Mouse (Mus musculus) cerebellum, adult 9-10 months (tissue): ENCODE measurements around the gene Ncoa7.

Experiments used
- DNase-seq: peaks from one replicate; pipeline ENCODE4 v3.0.0; 2022

Ncoa7 gene

DNA sequence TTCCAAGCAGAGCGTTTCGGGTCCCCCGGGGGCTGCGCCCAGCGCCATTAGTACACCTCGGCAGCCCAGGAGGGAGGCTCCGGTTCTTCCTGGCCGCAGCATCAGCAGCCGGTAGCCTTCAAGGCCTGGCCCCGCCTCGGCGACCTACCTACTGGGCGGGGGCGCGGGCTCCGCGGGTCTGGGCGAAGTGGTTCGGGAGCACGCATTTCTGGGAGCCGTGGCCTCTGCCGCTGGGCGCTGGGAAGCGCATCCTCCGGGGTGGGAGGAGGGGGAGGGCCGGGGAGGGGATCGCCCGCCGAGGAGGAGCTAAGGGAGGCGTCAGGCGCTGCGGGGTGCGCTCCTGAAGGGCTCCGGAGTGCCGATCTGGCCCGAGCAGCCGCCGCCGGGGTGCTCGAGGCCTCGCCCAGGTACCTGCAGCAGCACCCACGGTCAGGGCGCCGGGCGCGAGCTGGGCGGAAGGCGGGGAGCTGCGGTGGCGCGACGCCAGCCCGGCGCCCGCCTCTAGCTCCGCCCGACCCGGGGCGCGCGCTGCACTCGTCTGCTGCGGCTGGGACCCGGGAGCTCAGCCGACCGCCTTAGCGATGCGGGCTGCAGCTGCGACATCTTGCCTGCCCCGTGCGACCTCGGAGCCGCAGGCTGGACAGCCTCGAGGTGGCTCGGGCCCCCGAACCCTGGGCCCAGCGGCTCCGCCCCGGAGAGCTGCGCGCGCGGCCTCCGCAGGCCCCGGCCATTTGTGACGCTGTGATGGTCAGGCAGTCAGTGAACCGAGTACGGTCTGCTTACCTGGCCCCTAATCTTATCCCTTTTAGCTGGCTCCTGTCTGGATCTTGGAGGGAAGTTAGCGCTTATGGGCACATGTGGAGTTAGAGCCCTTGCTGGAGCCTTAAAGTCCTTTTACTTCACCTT is at the start of gene Ncoa7:
TSS of gene Ncoa7 (minus strand) at position 646 of the 906 bp plus-strand sequence.
- peak; percentile 92 for DNase-seq

- DNase-seq: no peak
Observed at GRCm38 (mm10) chr10:30845101-30845825, 42.1 kb upstream of the Ncoa7 start.

DNA sequence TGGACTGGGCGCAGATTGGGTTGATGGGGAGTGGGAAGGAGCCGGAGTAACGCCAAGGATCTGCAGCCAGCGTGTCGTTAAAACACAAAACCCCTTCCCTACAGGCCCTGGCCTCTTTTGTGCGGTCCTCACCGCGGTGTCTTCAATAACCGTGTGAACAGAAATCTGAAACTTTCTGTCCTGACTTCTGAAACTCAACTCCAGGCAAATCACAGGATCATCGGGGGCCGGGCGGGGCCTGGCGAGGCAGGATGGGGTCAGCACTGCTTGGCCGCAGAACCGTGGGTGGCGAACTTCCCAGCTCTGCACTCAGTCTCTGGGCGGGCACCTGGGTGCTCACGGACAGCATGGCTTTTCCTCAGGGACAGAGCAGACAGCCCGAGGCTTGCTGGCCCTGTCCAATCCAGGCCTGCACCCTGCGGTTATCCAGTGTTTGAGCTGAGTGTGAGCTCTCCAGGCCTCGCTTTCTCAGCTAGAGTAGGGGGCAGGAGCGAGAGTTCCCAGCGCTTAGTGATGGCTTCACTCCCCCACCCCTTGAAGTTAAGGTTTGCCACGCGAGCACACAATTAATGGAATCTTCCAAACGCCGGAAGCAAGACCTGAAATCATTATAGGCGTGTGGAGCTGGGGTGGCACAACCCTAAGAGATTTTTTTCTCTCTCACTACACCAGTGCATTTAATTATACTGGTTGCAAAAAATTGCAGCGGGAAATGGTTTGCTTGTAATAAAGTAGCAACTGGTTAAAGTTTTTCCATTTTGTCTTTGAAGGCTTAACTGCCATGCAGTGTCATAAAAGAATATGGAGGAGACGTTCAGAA is 41.3 kb upstream of the Ncoa7 start:
- peak; percentile 11 for DNase-seq

GRCm38 (mm10) chr10:30843438-30844190 is 40.5 kb upstream of the Ncoa7 start:
- DNase-seq: peak; percentile 21

GRCm38 (mm10) chr10:30842643-30843437 is 39.7 kb upstream of the Ncoa7 start, which contains the start of gene Hey2:
Gene Hey2, minus strand, starts transcription at chr10:30842801.
- peak; percentile 99 for DNase-seq

GRCm38 (mm10) chr10:30842228-30842627 is 39.1 kb upstream of the Ncoa7 start:
- no peak for DNase-seq

- DNase-seq: peak; percentile 8
Observed at GRCm38 (mm10) chr10:30840824-30841223, 37.7 kb upstream of the Ncoa7 start.

DNA sequence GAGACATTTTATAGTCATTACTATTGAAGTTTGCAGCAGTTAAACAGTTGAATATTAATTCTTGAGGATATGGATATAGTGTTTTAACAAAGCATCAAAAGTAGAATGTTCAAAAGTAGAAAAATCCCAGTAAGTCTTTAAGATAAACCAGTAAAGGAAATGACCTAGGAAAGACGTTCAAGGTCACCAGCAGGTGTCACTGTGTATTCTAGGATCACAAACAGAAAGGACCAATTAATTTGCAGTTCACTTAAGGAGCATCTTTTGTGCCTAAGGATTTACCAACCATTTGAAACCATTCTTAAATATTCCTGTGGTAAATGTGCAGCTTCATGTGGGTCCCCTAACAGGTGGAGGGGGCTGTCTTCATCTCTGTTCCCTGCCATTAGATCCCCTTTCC is 35.1 kb upstream of the Ncoa7 start:
- no peak for DNase-seq

- peak; percentile 71 for DNase-seq
Observed at GRCm38 (mm10) chr10:30825049-30825448, 21.9 kb upstream of the Ncoa7 start.

GRCm38 (mm10) chr10:30810967-30811293 is 7.8 kb upstream of the Ncoa7 start:
- DNase-seq: peak; percentile 98

DNA sequence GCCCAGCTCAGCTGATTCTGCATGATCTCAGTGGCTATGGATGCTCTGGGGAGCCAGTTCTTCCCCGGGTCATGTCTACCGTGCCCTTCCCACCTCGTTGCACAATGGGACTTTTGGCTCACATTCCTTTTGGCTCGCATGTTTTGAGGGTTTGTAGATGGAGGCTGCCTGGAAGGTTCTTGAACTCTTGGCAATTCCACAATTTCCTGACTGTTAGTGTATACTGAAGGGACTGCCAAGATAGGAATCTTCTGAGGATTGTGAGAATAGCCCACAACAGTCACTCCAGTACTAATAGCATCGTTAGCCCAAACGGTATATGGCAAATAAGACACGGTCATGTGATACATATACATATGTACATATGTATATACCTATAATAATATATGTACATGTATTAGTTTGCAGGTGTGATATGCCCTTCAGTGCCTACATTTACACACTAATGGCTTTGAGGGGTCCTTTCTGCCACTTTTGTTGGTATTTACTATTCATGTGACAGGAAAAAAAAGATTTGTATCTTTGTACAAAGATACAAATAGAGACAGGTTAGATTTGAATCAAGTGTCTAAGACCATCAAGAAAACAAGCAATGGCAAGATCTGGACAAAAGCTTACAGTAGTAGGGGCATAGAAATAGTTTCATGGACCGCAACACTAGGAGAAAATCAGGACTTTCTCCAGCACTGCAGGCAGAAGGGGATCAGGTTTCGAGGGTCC is 7.3 kb upstream of the Ncoa7 start:
- DNase-seq: peak; percentile 72

GRCm38 (mm10) chr10:30803587-30804253 is 594 bp upstream of the Ncoa7 start:
- DNase-seq: peak; percentile 59

- DNase-seq: peak; percentile 69
Observed at GRCm38 (mm10) chr10:30802033-30802432, 1.1 kb downstream of the Ncoa7 start.

- DNase-seq: no peak
Observed at GRCm38 (mm10) chr10:30799713-30800450, 3.2 kb downstream of the Ncoa7 start.

DNA sequence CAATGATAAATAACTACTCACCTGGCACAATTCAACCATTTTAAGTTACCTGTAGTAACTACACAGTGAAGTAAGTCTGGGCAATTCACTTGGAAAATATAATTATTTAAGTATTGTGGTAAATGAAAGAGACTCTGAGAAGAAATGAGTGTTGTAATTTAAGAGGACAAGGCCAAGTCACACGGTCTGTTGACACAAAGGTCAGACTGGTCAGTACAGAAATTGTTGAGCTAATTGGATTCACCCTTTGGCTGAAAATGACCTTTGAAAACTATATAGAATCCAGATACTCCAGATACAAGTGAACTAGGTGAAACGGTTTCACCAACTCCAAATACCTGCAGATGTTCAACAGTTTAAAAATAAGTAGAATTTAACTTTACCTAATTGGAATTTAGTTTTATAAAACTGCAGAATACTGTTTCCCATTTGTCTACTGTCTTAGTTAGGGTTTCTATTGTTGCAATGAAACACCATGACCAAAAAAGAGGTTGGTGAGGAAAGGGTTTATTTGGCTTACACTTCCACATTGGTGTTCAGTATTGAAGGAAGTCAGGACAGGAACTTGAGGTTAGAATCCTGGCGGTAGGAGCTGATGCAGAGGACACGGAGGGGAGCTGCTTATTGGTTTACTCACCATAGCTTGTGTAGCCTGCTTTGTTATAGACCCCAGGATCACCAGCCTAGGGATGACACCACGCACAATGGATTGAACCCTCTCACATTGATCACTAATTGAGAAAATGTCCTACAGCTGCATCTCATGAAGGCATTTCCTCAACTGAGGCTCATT is 6.5 kb downstream of the Ncoa7 start:
- no peak for DNase-seq

GRCm38 (mm10) chr10:30791016-30791415 is 12.1 kb downstream of the Ncoa7 start:
- no peak for DNase-seq

DNA sequence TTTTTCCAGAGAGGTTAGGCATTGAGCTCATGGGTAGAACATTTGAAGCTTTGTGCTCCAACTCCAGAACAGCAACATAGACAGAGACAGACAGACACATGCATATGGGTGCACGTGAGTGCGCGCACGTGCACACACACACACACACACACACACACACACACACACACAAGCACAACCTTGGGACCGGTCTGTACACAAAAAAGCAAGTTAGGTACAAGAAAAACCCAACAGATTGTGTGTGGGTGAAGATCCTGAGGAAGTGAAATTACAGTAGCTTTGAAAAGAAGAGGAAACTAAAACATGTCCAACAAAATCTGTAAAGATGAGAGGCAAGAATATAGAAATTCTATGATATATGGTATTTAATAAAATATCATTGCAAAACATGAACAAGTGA is 13.6 kb downstream of the Ncoa7 start:
- no peak for DNase-seq

- no peak for DNase-seq
Observed at GRCm38 (mm10) chr10:30788340-30788721, 14.8 kb downstream of the Ncoa7 start.
